Mouse (Mus musculus) stomach, postnatal 0 days (tissue): ENCODE results near the gene Smo.

Source experiments
- CTCF ChIP-seq: IDR thresholded peaks from 2 replicates; pipeline ENCODE4 v1.5.1; 2016; ENCODE audit warnings: antibody characterized with exemption, low read depth, mild to moderate bottlenecking, moderate library complexity
- EP300 ChIP-seq: optimal IDR thresholded peaks from 2 replicates; pipeline ENCODE3; 2016; ENCODE audit warnings: antibody characterized with exemption

DNA sequence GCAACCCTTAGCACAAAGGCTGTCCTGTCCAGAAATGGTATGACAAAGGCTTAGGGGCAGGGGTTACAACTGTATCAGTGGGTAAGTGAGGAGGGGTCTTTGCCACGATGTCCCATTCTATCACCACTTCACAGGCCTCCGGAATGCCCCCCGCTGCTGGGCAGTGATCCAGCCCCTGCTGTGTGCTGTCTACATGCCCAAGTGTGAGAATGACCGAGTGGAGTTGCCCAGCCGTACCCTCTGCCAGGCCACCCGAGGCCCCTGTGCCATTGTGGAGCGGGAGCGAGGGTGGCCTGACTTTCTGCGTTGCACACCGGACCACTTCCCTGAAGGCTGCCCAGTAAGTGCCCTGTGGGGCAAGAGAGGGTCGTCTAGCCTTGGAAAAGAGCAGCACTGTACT, 18.0 kb downstream of the Smo start:
- no peak for TF ChIP-seq CTCF
- no peak for TF ChIP-seq EP300
